Mouse (Mus musculus) embryonic fibroblast, embryonic 13.5 days (primary cell): ENCODE results near the gene Nav2.

Source experiments
- CTCF ChIP-seq: IDR thresholded peaks from 2 replicates; pipeline ENCODE4 v1.5.1; 2011; ENCODE audit warnings: mild to moderate bottlenecking, control low read depth, low read length, moderate library complexity, borderline replicate concordance; ENCODE audit not compliant: insufficient read depth
- POLR2A ChIP-seq: IDR thresholded peaks from 2 replicates; pipeline ENCODE4 v1.6.1; 2011; ENCODE audit warnings: low read depth, mild to moderate bottlenecking, control low read depth, low read length, moderate library complexity

DNA sequence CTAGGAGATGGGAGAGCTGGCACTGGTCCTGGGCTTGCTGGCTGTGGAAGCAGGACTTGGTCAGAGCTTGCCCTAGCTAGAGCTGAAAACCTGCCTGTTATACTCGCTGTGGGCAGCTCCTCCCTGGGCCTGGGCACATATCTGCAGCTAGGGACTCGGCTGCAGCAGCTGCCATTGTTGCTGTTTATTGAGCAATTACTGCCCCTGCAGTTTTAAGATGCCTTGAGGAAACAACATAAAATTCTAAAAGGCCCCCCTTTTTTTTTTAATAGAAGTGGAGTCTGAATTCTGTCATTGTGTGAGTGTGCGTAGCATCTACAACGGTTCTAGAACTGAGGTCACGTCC lies 24.3 kb upstream of the Nav2 start:
- TF ChIP-seq POLR2A, result no peak
- no peak for TF ChIP-seq CTCF
